Mouse (Mus musculus) hindbrain, embryonic 14.5 days (tissue): ENCODE results near the gene Slc16a8. TPM values are rescaled to one million over a fixed set of nuclear protein-coding genes. Genes with fewer than 3 reads are reported as not detected.

Experiments
- ATAC-seq: fragments of 200-750 bp; cut with Nextera tagmentation; 2 replicates; pipeline ENCODE4 v1.8.0; 2017; ENCODE audit warnings: moderate number of reproducible peaks, mild to moderate bottlenecking, moderate TSS enrichment, moderate library complexity; ENCODE audit not compliant: low FRiP score
- DNase-seq: peaks from one replicate; pipeline ENCODE4 v3.0.0-alpha.2; 2015; ENCODE audit warnings: low spot score
- H3K27ac ChIP-seq: fragments of 300-500 bp; sonication (generic); 2 replicates; pipeline ENCODE4 v1.5.1; 2014; ENCODE audit warnings: mild to moderate bottlenecking, moderate library complexity
- H3K27me3 ChIP-seq: fragments of 300-500 bp; sonication (generic); 2 replicates; pipeline ENCODE4 v1.6.1; 2014; ENCODE audit warnings: mild to moderate bottlenecking, low read length, mixed read lengths; ENCODE audit not compliant: control insufficient read depth, insufficient read depth
- H3K36me3 ChIP-seq: fragments of 300-500 bp; sonication (generic); replicated peaks from 2 replicates; pipeline ENCODE4 v1.6.1; 2014; ENCODE audit not compliant: control insufficient read depth, insufficient read depth
- H3K4me1 ChIP-seq: fragments of 300-500 bp; sonication (generic); replicated peaks from 2 replicates; pipeline ENCODE4 v1.6.1; 2014; ENCODE audit warnings: antibody characterized with exemption, low read length, mixed read lengths; ENCODE audit not compliant: control insufficient read depth, insufficient read depth
- H3K4me2 ChIP-seq: fragments of 300-500 bp; sonication (generic); replicated peaks from 2 replicates; pipeline ENCODE4 v1.6.1; 2014; ENCODE audit warnings: mild to moderate bottlenecking, moderate library complexity
- H3K4me3 ChIP-seq: fragments of 300-500 bp; sonication (generic); replicated peaks from 2 replicates; pipeline ENCODE4 v1.5.1; 2014; ENCODE audit warnings: mild to moderate bottlenecking, low read length
- H3K9ac ChIP-seq: fragments of 300-500 bp; sonication (generic); 2 replicates; pipeline ENCODE4 v1.6.1; 2014
- H3K9me3 ChIP-seq: fragments of 300-500 bp; sonication (generic); 2 replicates; pipeline ENCODE4 v1.6.1; 2016; ENCODE audit warnings: low read length; ENCODE audit not compliant: control insufficient read depth
- WGBS: fragments of 180-500 bp; shearing (Covaris S2); extraction: QIAGEN DNeasy Blood & Tissue Kit; methylation state at CpG from one replicate; pipeline ENCODE4 v1.1.7; 2014; 5-methylcytosine and 5-hydroxymethylcytosine counted together
- polyA plus RNA-seq: library from polyadenylated mRNA; unstranded; fragments of >200 nt; fragmentation: Nextera tagmentation; extraction: Ambion mirVana; gene quantifications from 2 replicates; pipeline ENCODE4 v1.2.1, GENCODE M21; 2014

Slc16a8 gene
- polyA plus RNA-seq, 1 experiment from 2014 or later = 1.2 TPM

DNA sequence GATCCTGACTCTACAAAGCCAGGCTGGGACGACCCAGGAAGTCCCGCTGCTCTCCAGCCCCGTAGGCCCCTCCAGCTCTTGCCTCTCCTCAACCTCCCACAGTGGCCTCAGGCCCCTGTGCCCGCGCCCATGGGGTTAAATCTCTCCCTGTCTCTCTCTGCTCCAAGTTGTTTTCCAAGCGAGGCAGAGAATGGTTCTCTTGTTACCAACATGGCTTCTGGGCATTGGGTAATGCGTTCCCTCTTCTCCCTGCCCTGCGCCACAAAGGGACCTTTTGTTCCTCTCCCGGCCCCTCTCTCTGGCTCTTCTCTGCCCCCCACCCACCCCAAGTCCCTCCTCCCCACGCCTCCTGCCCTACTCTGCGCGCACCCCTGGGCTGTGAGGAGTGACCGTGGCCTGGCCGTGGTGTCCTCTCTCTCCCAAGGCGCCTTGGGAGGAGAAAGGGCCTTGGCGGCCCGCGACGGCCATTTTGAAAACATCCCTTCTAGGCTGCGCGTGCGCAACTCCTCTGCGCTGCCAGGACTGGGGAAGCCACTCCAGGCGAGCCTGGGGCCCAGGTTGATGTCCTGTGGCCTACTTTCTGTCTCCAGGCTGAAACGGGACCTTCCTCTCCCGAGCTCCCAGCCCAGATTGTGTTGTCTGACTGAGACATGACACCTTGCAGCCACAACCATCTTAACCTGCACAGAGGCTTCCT lies 41.7 kb downstream of the Slc16a8 start:
- Histone ChIP-seq H3K4me2 (no peak overlapping the region), H3K4me1 (no peaks in the 10 kb centered on the region), H3K4me3 (no peak overlapping the region), H3K36me3 (no peaks in the 10 kb centered on the region), H3K9ac (no peak overlapping the region), H3K27me3 (no peaks in the 10 kb centered on the region), H3K9me3 (no peaks in the 10 kb centered on the region), H3K27ac (no peak overlapping the region)
- 88% methylated on average over 26 of the region's 26 CpGs for WGBS
- no peak for ATAC-seq
- DNase-seq = no peak

GRCm38 (mm10) chr15:79210357-79210756 lies 44.2 kb downstream of the Slc16a8 start:
- Histone ChIP-seq H3K36me3 (no peaks in the 10 kb centered on the region), H3K27me3 (no peaks in the 10 kb centered on the region), H3K9me3 (no peaks in the 10 kb centered on the region), H3K4me3 (no peak overlapping the region), H3K27ac (no peak overlapping the region), H3K4me2 (no peak overlapping the region), H3K4me1 (no peaks in the 10 kb centered on the region), H3K9ac (no peak overlapping the region; the same call in 1 of the 2 replicates)
- DNase-seq = no peak
- 56% methylated on average over 2 of the region's 2 CpGs for WGBS
- ATAC-seq = no peak

GRCm38 (mm10) chr15:79208758-79209439 lies 45.7 kb downstream of the Slc16a8 start:
- ATAC-seq = no peak
- 76% methylated on average over 26 of the region's 27 CpGs for WGBS
- no peak for DNase-seq

GRCm38 (mm10) chr15:79208211-79208610 lies 46.4 kb downstream of the Slc16a8 start:
- H3K4me2 ChIP-seq = no peak overlapping the region
- no peaks in the 10 kb centered on the region for H3K36me3 ChIP-seq
- no peak overlapping the region for H3K27ac ChIP-seq
- no peaks in the 10 kb centered on the region for H3K9me3 ChIP-seq
- 80% methylated on average over 6 of the region's 6 CpGs for WGBS
- H3K27me3 ChIP-seq = no peaks in the 10 kb centered on the region
- ATAC-seq = no peak
- no peak overlapping the region for H3K4me3 ChIP-seq
- H3K4me1 ChIP-seq = no peaks in the 10 kb centered on the region
- H3K9ac ChIP-seq = no peak overlapping the region
- no peak for DNase-seq

More at GRCm38 (mm10) chr15:79208758-79209439, 45.7 kb downstream of the Slc16a8 start:
- no peak overlapping the region for H3K9ac ChIP-seq
- H3K27ac ChIP-seq = no peak overlapping the region
- no peaks in the 10 kb centered on the region for H3K4me1 ChIP-seq
- H3K9me3 ChIP-seq = no peaks in the 10 kb centered on the region
- H3K4me2 ChIP-seq = no peak overlapping the region
- H3K27me3 ChIP-seq = no peaks in the 10 kb centered on the region
- H3K36me3 ChIP-seq = no peaks in the 10 kb centered on the region
- H3K4me3 ChIP-seq = no peak overlapping the region

DNA sequence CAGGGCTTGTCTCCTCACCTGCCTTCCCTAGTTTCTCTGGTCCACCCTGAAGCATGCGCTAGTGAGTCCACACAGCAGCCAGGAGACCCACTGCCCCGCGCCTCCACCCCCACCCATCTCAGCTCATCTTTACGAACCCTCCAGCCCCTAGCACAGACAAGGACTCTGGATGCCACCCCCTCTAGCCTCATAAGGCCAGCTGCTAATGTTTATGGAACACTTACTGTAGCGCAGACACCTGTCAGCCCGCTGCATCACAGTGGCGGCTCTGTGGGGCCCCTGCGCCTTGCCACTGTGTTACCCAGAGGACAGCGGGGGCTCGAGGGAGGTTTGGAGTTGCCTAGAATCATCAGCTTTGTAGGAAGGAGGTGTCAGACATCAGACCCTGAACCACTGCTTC lies 52.0 kb downstream of the Slc16a8 start:
- Histone ChIP-seq H3K27ac (0 out of 2 replicates have a peak overlapping the region, but pooled peaks have one; percentile 33), H3K9me3 (no peaks in the 10 kb centered on the region), H3K4me1 (peaks cover 8% of the 10 kb centered on the region), H3K36me3 (no peaks in the 10 kb centered on the region), H3K27me3 (no peaks in the 10 kb centered on the region), H3K4me2 (no peak overlapping the region), H3K4me3 (no peak overlapping the region), H3K9ac (no peak overlapping the region)
- WGBS = 38% methylated on average over 10 of the region's 10 CpGs
- no peak for ATAC-seq
- no peak for DNase-seq

GRCm38 (mm10) chr15:79201491-79202150 lies 52.9 kb downstream of the Slc16a8 start:
- peak; percentile 40 for DNase-seq
- Histone ChIP-seq H3K27ac (peak overlapping the region; percentile 26; the same call in 1 of the 2 replicates), H3K4me2 (peak overlapping the region; percentile 29; the same call in 1 of the 2 replicates), H3K27me3 (no peaks in the 10 kb centered on the region), H3K4me3 (no peak overlapping the region), H3K9ac (peak overlapping the region; percentile 5; the same call in 1 of the 2 replicates), H3K4me1 (peaks cover 8% of the 10 kb centered on the region), H3K36me3 (no peaks in the 10 kb centered on the region), H3K9me3 (no peaks in the 10 kb centered on the region)
- peak; percentile 66; the same call in 1 of the 2 replicates for ATAC-seq
- 8% methylated on average over 13 of the region's 13 CpGs for WGBS

Other genes starting within 250 kb of the Slc16a8 start
- 74.8 and 75.7 TPM in 2 replicates for gene H1f0, start 226.3 kb downstream of the Slc16a8 start, polyA plus RNA-seq
- not detected in 2 replicates for gene Galr3, start 212.9 kb downstream of the Slc16a8 start, polyA plus RNA-seq
- gene Ankrd54, start 191.9 kb downstream of the Slc16a8 start, polyA plus RNA-seq = 42.2 and 53.1 TPM in 2 replicates
- 170 and 177 TPM in 2 replicates for gene Eif3l, start 179.6 kb downstream of the Slc16a8 start, polyA plus RNA-seq
- gene Micall1, start 145.9 kb downstream of the Slc16a8 start, polyA plus RNA-seq = 12.9 and 14.3 TPM in 2 replicates
- gene Polr2f, start 113.8 kb downstream of the Slc16a8 start, polyA plus RNA-seq = 273 and 298 TPM in 2 replicates
- gene 1700088E04Rik, start 113.5 kb downstream of the Slc16a8 start, polyA plus RNA-seq = 18.3 and 19.1 TPM in 2 replicates
- gene Sox10, start 89.5 kb downstream of the Slc16a8 start, polyA plus RNA-seq = 8.9 and 10.3 TPM in 2 replicates
- 45.8 and 48.2 TPM in 2 replicates for gene Pick1, start 25.6 kb downstream of the Slc16a8 start, polyA plus RNA-seq
- gene Gm49486, start 25.4 kb downstream of the Slc16a8 start, polyA plus RNA-seq = 1.1 TPM in 2 replicates
- gene Baiap2l2, start 30.8 kb upstream of the Slc16a8 start, polyA plus RNA-seq = 2.3 and 2.6 TPM in 2 replicates
- 21.2 and 22.9 TPM in 2 replicates for gene Pla2g6, start 73.6 kb upstream of the Slc16a8 start, polyA plus RNA-seq
- 1.1 TPM in 2 replicates for gene Maff, start 91.9 kb upstream of the Slc16a8 start, polyA plus RNA-seq
- 39.9 and 40.0 TPM in 2 replicates for gene Tmem184b, start 148.8 kb upstream of the Slc16a8 start, polyA plus RNA-seq
- 184 and 213 TPM in 2 replicates for gene Csnk1e, start 200.8 kb upstream of the Slc16a8 start, polyA plus RNA-seq